Mouse (Mus musculus): ENCODE results near the gene 3830406C13Rik.

- TF ChIP-seq CTCF (IDR thresholded peaks at IDR 0.05; ENCODE audit: low read depth) (no peak), EP300 (IDR thresholded peaks at IDR 0.05; ENCODE audit: low read depth) (no peak)
Measured at GRCm38 (mm10) chr14:12345241-12345921, 61.4 kb downstream of the 3830406C13Rik start.
